Mouse (Mus musculus) cortical plate, adult 2 months (tissue): ENCODE results near the gene Prrt2.

Experiments
- CTCF ChIP-seq: fragments of 200-500 bp; IDR thresholded peaks from 2 replicates; pipeline ENCODE4 v1.5.1; 2011; ENCODE audit warnings: mild to moderate bottlenecking, control low read depth, low read length; ENCODE audit not compliant: insufficient read depth; ENCODE audit errors: extremely low read depth
- POLR2A ChIP-seq: fragments of 200-500 bp; IDR thresholded peaks from 2 replicates; pipeline ENCODE4 v1.6.1; 2011; ENCODE audit warnings: mild to moderate bottlenecking, low read length, control low read depth; ENCODE audit not compliant: insufficient read depth; ENCODE audit errors: extremely low read depth

DNA sequence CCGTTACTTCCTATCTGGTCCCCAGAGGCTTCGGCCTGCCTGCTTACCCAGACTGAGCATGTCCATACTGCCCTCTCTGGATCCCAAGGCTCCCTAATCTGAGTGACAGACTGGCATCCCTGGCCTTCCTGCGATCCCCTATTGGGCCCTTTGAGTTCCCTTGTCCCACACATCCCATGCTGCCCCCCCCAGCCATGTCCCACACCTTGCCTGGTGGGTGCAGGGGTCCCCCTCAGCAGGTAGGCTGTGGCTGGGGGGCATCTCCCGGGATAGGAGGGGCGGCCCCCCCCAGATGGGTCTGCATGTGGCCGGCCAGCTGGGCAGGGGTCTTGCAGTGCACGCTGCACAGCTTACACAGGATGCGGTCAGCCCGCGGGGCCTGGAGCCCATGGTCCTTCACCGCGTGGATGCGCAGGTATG is 2.3 kb upstream of the Prrt2 start:
- TF ChIP-seq CTCF (no peak), POLR2A (no peak)
